Mouse (Mus musculus) midbrain, embryonic 14.5 days (tissue): ENCODE data around the gene 1110004F10Rik. TPM values are rescaled to one million over a fixed set of nuclear protein-coding genes. Genes with fewer than 3 reads are reported as not detected.

ENCODE experiments used
- ATAC-seq: fragments of 200-750 bp; cut with Nextera tagmentation; 2 replicates; pipeline ENCODE4 v1.8.0; 2017; ENCODE audit warnings: moderate number of reproducible peaks, moderate library complexity; ENCODE audit not compliant: low FRiP score, low TSS enrichment
- DNase-seq: peaks from one replicate; pipeline ENCODE4 v3.0.0-alpha.2; 2015
- H3K27ac ChIP-seq: fragments of 300-500 bp; sonication (generic); replicated peaks from 2 replicates; pipeline ENCODE4 v1.5.1; 2014; ENCODE audit warnings: mild to moderate bottlenecking, low read depth, low read length, moderate library complexity
- H3K27me3 ChIP-seq: fragments of 300-500 bp; sonication (generic); 2 replicates; pipeline ENCODE4 v1.6.1; 2014; ENCODE audit warnings: low read length, control low read depth, mixed read lengths; ENCODE audit not compliant: control insufficient read depth, insufficient read depth
- H3K36me3 ChIP-seq: fragments of 300-500 bp; sonication (generic); 2 replicates; pipeline ENCODE4 v1.6.1; 2014; ENCODE audit warnings: low read length, control low read depth; ENCODE audit not compliant: control insufficient read depth, insufficient read depth
- H3K4me1 ChIP-seq: fragments of 300-500 bp; sonication (generic); 2 replicates; pipeline ENCODE4 v1.6.1; 2014; ENCODE audit warnings: mild to moderate bottlenecking, antibody characterized with exemption, low read length, control low read depth; ENCODE audit not compliant: control insufficient read depth, insufficient read depth
- H3K4me2 ChIP-seq: fragments of 300-500 bp; sonication (generic); 2 replicates; pipeline ENCODE4 v1.6.1; 2014; ENCODE audit warnings: mild to moderate bottlenecking, low read length, moderate library complexity
- H3K4me3 ChIP-seq: fragments of 300-500 bp; sonication (generic); replicated peaks from 2 replicates; pipeline ENCODE4 v1.5.1; 2014; ENCODE audit warnings: low read depth, low read length
- H3K9ac ChIP-seq: fragments of 300-500 bp; sonication (generic); replicated peaks from 2 replicates; pipeline ENCODE4 v1.6.1; 2014; ENCODE audit warnings: mild to moderate bottlenecking, low read length, moderate library complexity
- H3K9me3 ChIP-seq: fragments of 300-500 bp; sonication (generic); 2 replicates; pipeline ENCODE4 v1.6.1; 2016; ENCODE audit warnings: low read length, control low read depth, mixed read lengths; ENCODE audit not compliant: control insufficient read depth
- WGBS: fragments of 180-500 bp; shearing (Covaris S2); extraction: QIAGEN DNeasy Blood & Tissue Kit; methylation state at CpG from one replicate; pipeline ENCODE4 v1.1.7; 2014; 5-methylcytosine and 5-hydroxymethylcytosine counted together
- polyA plus RNA-seq: library from polyadenylated mRNA; unstranded; fragments of >200 nt; fragmentation: Nextera tagmentation; extraction: Ambion mirVana; gene quantifications from 2 replicates; pipeline ENCODE4 v1.2.1, GENCODE M21; 2014

The 1110004F10Rik gene
- polyA plus RNA-seq: 342 and 379 TPM in 2 replicates

GRCm38 (mm10) chr7:116039196-116039537 lies at the start of gene 1110004F10Rik:
TSS of gene 1110004F10Rik (plus strand) at chr7:116039397.
- under 1% methylated on average over 11 of the region's 11 CpGs for WGBS
- no peak for ATAC-seq
- Histone ChIP-seq H3K4me1 (peaks cover 16% of the 10 kb centered on the region), H3K27me3 (peaks cover 47% of the 10 kb centered on the region), H3K4me3 (peak within 1 kb of the TSS; percentile 50), H3K9me3 (no peaks in the 10 kb centered on the region), H3K4me2 (peak within 1 kb of the TSS; percentile 99), H3K27ac (no peak within 1 kb of the TSS; the same call in 1 of the 2 replicates), H3K9ac (peak within 1 kb of the TSS; percentile 51), H3K36me3 (no peaks in the 10 kb centered on the region)
- DNase-seq: peak; percentile 40

GRCm38 (mm10) chr7:116002726-116003125 lies 36.5 kb upstream of the 1110004F10Rik start:
- Histone ChIP-seq H3K4me3 (no peak overlapping the region), H3K36me3 (no peaks in the 10 kb centered on the region), H3K27ac (no peak overlapping the region), H3K9me3 (no peaks in the 10 kb centered on the region), H3K4me1 (no peaks in the 10 kb centered on the region), H3K27me3 (no peaks in the 10 kb centered on the region), H3K4me2 (no peak overlapping the region), H3K9ac (no peak overlapping the region)
- DNase-seq (no peak), ATAC-seq (no peak)
- WGBS: 94% methylated on average over 4 of the region's 4 CpGs

- DNase-seq (peak; percentile 31), ATAC-seq (no peak)
- no peaks in the 10 kb centered on the region for H3K36me3 ChIP-seq
- peak overlapping the region; percentile 57 for H3K4me3 ChIP-seq
- peaks cover 34% of the 10 kb centered on the region for H3K4me1 ChIP-seq
- WGBS: 31% methylated on average over 3 of the region's 3 CpGs
- peak overlapping the region; percentile 98 for H3K4me2 ChIP-seq
- H3K9me3 ChIP-seq: no peaks in the 10 kb centered on the region
- peak overlapping the region; percentile 29; the same call in 1 of the 2 replicates for H3K9ac ChIP-seq
- H3K27ac ChIP-seq: peak overlapping the region; percentile 45; the same call in 1 of the 2 replicates
- H3K27me3 ChIP-seq: no peaks in the 10 kb centered on the region; the same call in 1 of the 2 replicates
These were observed 9.2 kb upstream of the 1110004F10Rik start for GRCm38 (mm10) chr7:116029991-116030390.

GRCm38 (mm10) chr7:116030597-116031387 lies 8.4 kb upstream of the 1110004F10Rik start:
- H3K27ac ChIP-seq: peak overlapping the region; percentile 74
- H3K4me3 ChIP-seq: peak overlapping the region; percentile 57
- DNase-seq (peak; percentile 60), ATAC-seq (no peak)
- H3K9ac ChIP-seq: peak overlapping the region; percentile 67
- peaks cover 6% of the 10 kb centered on the region for H3K27me3 ChIP-seq
- no peaks in the 10 kb centered on the region for H3K9me3 ChIP-seq
- peak overlapping the region; percentile 98 for H3K4me2 ChIP-seq
- H3K36me3 ChIP-seq: no peaks in the 10 kb centered on the region
- WGBS: 6% methylated on average over 26 of the region's 26 CpGs
- peaks cover 34% of the 10 kb centered on the region for H3K4me1 ChIP-seq

- H3K4me2 ChIP-seq: peak overlapping the region; percentile 98
- DNase-seq: peak; percentile 66
- H3K27ac ChIP-seq: peak overlapping the region; percentile 74
- H3K4me1 ChIP-seq: peaks cover 34% of the 10 kb centered on the region
- H3K9me3 ChIP-seq: no peaks in the 10 kb centered on the region
- no peak for ATAC-seq
- H3K9ac ChIP-seq: peak overlapping the region; percentile 67
- H3K27me3 ChIP-seq: peaks cover 12% of the 10 kb centered on the region
- H3K4me3 ChIP-seq: peak overlapping the region; percentile 57
- 1% methylated on average over 14 of the region's 14 CpGs for WGBS
- H3K36me3 ChIP-seq: no peaks in the 10 kb centered on the region
These were observed 7.8 kb upstream of the 1110004F10Rik start for GRCm38 (mm10) chr7:116031388-116031717.

GRCm38 (mm10) chr7:116031718-116032595 lies 7.2 kb upstream of the 1110004F10Rik start:
- Histone ChIP-seq H3K27me3 (peaks cover 18% of the 10 kb centered on the region), H3K4me1 (peaks cover 32% of the 10 kb centered on the region), H3K27ac (peak overlapping the region; percentile 74), H3K9ac (peak overlapping the region; percentile 67), H3K36me3 (no peaks in the 10 kb centered on the region), H3K4me2 (peak overlapping the region; percentile 98), H3K4me3 (peak overlapping the region; percentile 57), H3K9me3 (no peaks in the 10 kb centered on the region)
- peak; percentile 68 for DNase-seq
- ATAC-seq: 0 out of 2 replicates have a peak, but pooled peaks have one; percentile 11
- under 1% methylated on average over 65 of the region's 65 CpGs for WGBS

GRCm38 (mm10) chr7:116032596-116033307 lies 6.4 kb upstream of the 1110004F10Rik start:
- ATAC-seq (peak; percentile 32; the same call in 1 of the 2 replicates), DNase-seq (peak; percentile 92)
- Histone ChIP-seq H3K27ac (peak overlapping the region; percentile 74), H3K4me3 (peak overlapping the region; percentile 57), H3K4me2 (peak overlapping the region; percentile 98), H3K27me3 (peaks cover 25% of the 10 kb centered on the region), H3K9me3 (no peaks in the 10 kb centered on the region), H3K4me1 (peaks cover 30% of the 10 kb centered on the region), H3K9ac (peak overlapping the region; percentile 67), H3K36me3 (no peaks in the 10 kb centered on the region)
- WGBS: 0% methylated on average over 10 of the region's 11 CpGs
